12 mouse cellular contexts compared by ENCODE assay signal in genomic region chr6:91371912-91372585, GRCm38 (mm10). TPM values are rescaled to one million over a fixed set of nuclear protein-coding genes. Genes with fewer than 3 reads are reported as not detected.
DNase-seq lines count a peak whose midpoint lies in the region; ATAC-seq and TF ChIP-seq lines count a peak whose summit lies in the region.
"Had no signal": no experiment of that assay in that cellular context is flagged by ENCODE, and none has a peak within 500 bp of the region (broad histone marks: within the 10 kb centered on the region; RNA-seq: fewer than 3 reads in every experiment).

No protein-coding gene starts in this region.

- H3K4me3 ChIP-seq in forebrain, embryonic 10.5 days = no peak overlapping the region
- H3K4me3 ChIP-seq in forebrain, embryonic 11.5 days (ENCODE audit: low read depth, low read length) = no peak overlapping the region
- no peak overlapping the region for H3K4me3 ChIP-seq in lung, embryonic 14.5 days (ENCODE audit: low read depth, low read length)
- no peak overlapping the region for H3K4me3 ChIP-seq in lung, adult 2 months (replicated peaks; ENCODE audit: extremely low read depth, low read depth, low read length)
- no peak overlapping the region for H3K4me3 ChIP-seq in lung, embryonic 16.5 days (ENCODE audit: low read length)
- H3K4me3 ChIP-seq: liver, embryonic 13.5 days had no signal

- peak overlapping the region; percentile 44; the same call in 1 of the 2 replicates for H3K27ac ChIP-seq in forebrain, embryonic 10.5 days
- no peak overlapping the region for H3K27ac ChIP-seq in forebrain, embryonic 11.5 days (ENCODE audit: low read depth, low read length)
- no peak overlapping the region for H3K27ac ChIP-seq in lung, embryonic 14.5 days (ENCODE audit: low read depth)
- no peak overlapping the region for H3K27ac ChIP-seq in lung, embryonic 16.5 days (ENCODE audit: low read length)
- H3K27ac ChIP-seq: liver, embryonic 13.5 days had no signal

- no peak for TF ChIP-seq POLR2A in lung, adult 2 months (IDR thresholded peaks at IDR 0.05; ENCODE audit: borderline replicate concordance, extremely low read depth, low read depth, low read length)

- H3K27me3 ChIP-seq in forebrain, embryonic 10.5 days (ENCODE audit: poor library complexity, severe bottlenecking) = no peaks in the 10 kb centered on the region
- H3K27me3 ChIP-seq in forebrain, embryonic 11.5 days (ENCODE audit: control insufficient read depth, insufficient read depth, low read length) = no peaks in the 10 kb centered on the region
- H3K27me3 ChIP-seq in lung, embryonic 14.5 days (ENCODE audit: insufficient read depth, low read length) = no peaks in the 10 kb centered on the region
- no peaks in the 10 kb centered on the region for H3K27me3 ChIP-seq in lung, embryonic 16.5 days (ENCODE audit: control insufficient read depth, insufficient read depth, low read depth, low read length)
- H3K27me3 ChIP-seq: liver, embryonic 13.5 days had no signal

- no peak for DNase-seq in forebrain, embryonic 10.5 days (ENCODE audit: extremely low spot score, low spot score)
- no peak for DNase-seq in forebrain, embryonic 11.5 days (ENCODE audit: low spot score)
- no peak for DNase-seq in lung, embryonic 14.5 days
- DNase-seq in lung, adult 2 months = no peak
- peak; percentile 80 for DNase-seq in brain, adult 2 months (ENCODE audit: low read depth, low spot score)
- no peak for DNase-seq in heart, adult 18-20 months
- no peak for DNase-seq in heart, postnatal 36 days
- DNase-seq: liver, embryonic 13.5 days had no signal

- no peak overlapping the region for H3K9ac ChIP-seq in forebrain, embryonic 11.5 days (ENCODE audit: low read length)
- H3K9ac ChIP-seq in lung, embryonic 14.5 days = no peak overlapping the region
- H3K9ac ChIP-seq in lung, embryonic 16.5 days (ENCODE audit: low read length) = no peak overlapping the region
- H3K9ac ChIP-seq: liver, embryonic 13.5 days had no signal

- peaks cover 13% of the 10 kb centered on the region; the same call in 1 of the 2 replicates for H3K4me1 ChIP-seq in forebrain, embryonic 10.5 days
- no peaks in the 10 kb centered on the region for H3K4me1 ChIP-seq in forebrain, embryonic 11.5 days (replicated peaks; ENCODE audit: control insufficient read depth, insufficient read depth, low read length)
- H3K4me1 ChIP-seq in lung, embryonic 14.5 days (ENCODE audit: insufficient read depth) = no peaks in the 10 kb centered on the region
- no peaks in the 10 kb centered on the region for H3K4me1 ChIP-seq in lung, adult 2 months (ENCODE audit: control insufficient read depth, insufficient read depth, low read length)
- no peaks in the 10 kb centered on the region for H3K4me1 ChIP-seq in lung, embryonic 16.5 days (replicated peaks; ENCODE audit: control insufficient read depth, insufficient read depth, low read length)
- H3K4me1 ChIP-seq: liver, embryonic 13.5 days had no signal

- no peak overlapping the region for H3K4me2 ChIP-seq in forebrain, embryonic 11.5 days (ENCODE audit: low read depth, low read length, severe bottlenecking)
- H3K4me2 ChIP-seq in lung, embryonic 14.5 days = no peak overlapping the region
- no peak overlapping the region for H3K4me2 ChIP-seq in lung, embryonic 16.5 days (ENCODE audit: low read depth, low read length)
- H3K4me2 ChIP-seq: liver, embryonic 13.5 days had no signal

- H3K36me3 ChIP-seq in forebrain, embryonic 10.5 days (replicated peaks) = peaks cover 27% of the 10 kb centered on the region
- H3K36me3 ChIP-seq in forebrain, embryonic 11.5 days (ENCODE audit: control insufficient read depth, insufficient read depth, low read length) = no peaks in the 10 kb centered on the region
- H3K36me3 ChIP-seq in lung, embryonic 14.5 days (ENCODE audit: insufficient read depth) = no peaks in the 10 kb centered on the region
- no peaks in the 10 kb centered on the region for H3K36me3 ChIP-seq in lung, embryonic 16.5 days (ENCODE audit: control insufficient read depth, insufficient read depth, low read length)
- H3K36me3 ChIP-seq: liver, embryonic 13.5 days had no signal

- intact Hi-C loops in heart, postnatal 36 days (cut with DNase I) = no loop called here

- no peaks in the 10 kb centered on the region for H3K9me3 ChIP-seq in forebrain, embryonic 10.5 days
- no peaks in the 10 kb centered on the region for H3K9me3 ChIP-seq in forebrain, embryonic 11.5 days (ENCODE audit: control insufficient read depth, low read length)
- no peaks in the 10 kb centered on the region for H3K9me3 ChIP-seq in lung, embryonic 14.5 days (ENCODE audit: low read depth, low read length)
- no peaks in the 10 kb centered on the region for H3K9me3 ChIP-seq in lung, embryonic 16.5 days (ENCODE audit: control insufficient read depth, low read length)
- H3K9me3 ChIP-seq: liver, embryonic 13.5 days had no signal

- ATAC-seq in forebrain, embryonic 11.5 days (replicated peaks; ENCODE audit: low FRiP score) = no peak; the same call in 1 of the 2 replicates
- ATAC-seq in lung, embryonic 14.5 days (ENCODE audit: insufficient read depth) = peak; percentile 47; the same call in 1 of the 2 replicates
- ATAC-seq in lung, embryonic 16.5 days (ENCODE audit: low read depth) = peak; percentile 17

- TF ChIP-seq CTCF in lung, embryonic 14.5 days (IDR thresholded peaks at IDR 0.05; ENCODE audit: low read depth) = no peak
- TF ChIP-seq CTCF in lung, adult 2 months (IDR thresholded peaks at IDR 0.05; ENCODE audit: insufficient read depth, low read length) = no peak

RNA-seq across cellular contexts. Expression of gene Wnt7a, which starts 39.1 kb away (rescaled TPM):
- polyA plus RNA-seq in forebrain, embryonic 10.5 days (2016; fragmentation: Nextera tagmentation; extraction: Ambion mirVana) = 10.9 and 11.0 TPM in 2 replicates
- polyA plus RNA-seq in forebrain, embryonic 11.5 days (2014; fragmentation: Nextera tagmentation; extraction: Ambion mirVana) = 13.7 and 15.0 TPM in 2 replicates
- polyA plus RNA-seq in lung, embryonic 14.5 days (2014; fragmentation: Nextera tagmentation; extraction: Ambion mirVana) = 0.50 and 0.72 TPM in 2 replicates
- 9.7 and 10.8 TPM in 2 replicates for polyA plus RNA-seq in lung, adult 2 months (2012; rRNA removed)
- polyA plus RNA-seq in lung, embryonic 16.5 days (2015; fragmentation: Nextera tagmentation; extraction: Ambion mirVana) = 2.5 and 3.3 TPM in 2 replicates
- not detected for total RNA-seq in heart, adult 18-20 months (2021)
- not detected for total RNA-seq in heart, postnatal 36 days (2021)
- total RNA-seq: neutrophil, adult 5-6 weeks had no signal
- polyA plus RNA-seq: heart, postnatal 0 days; liver, embryonic 13.5 days; stomach, embryonic 14.5 days had no signal
